Mouse (Mus musculus): ENCODE measurements around the gene Pik3c2a. TPM values are rescaled to one million over a fixed set of nuclear protein-coding genes. Genes with fewer than 3 reads are reported as not detected.
A peak's percentile ranks its signal among the peaks of the same experiment; 100 is the strongest.

Gene Pik3c2a
- polyA plus RNA-seq, 1 experiment from 2014 or later = 26.9 TPM

- Histone ChIP-seq H3K27ac (ENCODE audit: low read length) (no peak overlapping the region), H3K36me3 (ENCODE audit: control insufficient read depth, insufficient read depth, low read length) (no peaks in the 10 kb centered on the region)
- 0 out of 2 replicates have a peak, but pooled peaks have one; percentile 34 for ATAC-seq (ENCODE audit: low read depth)
Observed at GRCm38 (mm10) chr7:116294961-116295360, 148.3 kb downstream of the Pik3c2a start.

DNA sequence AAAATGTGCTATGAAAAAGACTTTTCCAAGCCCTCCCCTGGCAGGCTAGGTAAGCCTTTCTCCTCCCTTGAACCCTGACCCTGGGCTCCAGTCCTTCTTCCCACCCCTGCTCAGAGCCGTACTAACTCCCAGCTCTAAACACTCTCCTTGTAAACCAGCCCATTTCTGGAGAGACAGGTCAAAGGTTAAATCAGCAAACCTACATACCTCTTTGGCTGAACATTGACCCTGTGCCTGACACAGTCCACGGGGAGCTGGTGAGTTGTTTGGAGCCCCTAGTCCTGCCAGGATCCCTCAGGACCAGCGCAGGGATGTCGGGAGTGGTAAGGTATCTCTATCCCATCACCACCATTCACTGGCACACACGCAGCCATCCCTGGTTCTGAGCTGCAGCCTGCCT is 150.9 kb downstream of the Pik3c2a start:
- H3K4me1 ChIP-seq (replicated peaks; ENCODE audit: control insufficient read depth, insufficient read depth, low read length) = peaks cover 12% of the 10 kb centered on the region
- no peak overlapping the region for H3K4me2 ChIP-seq (ENCODE audit: low read depth, low read length)
- no peak for ATAC-seq (ENCODE audit: low read depth)
- no peak overlapping the region for H3K9ac ChIP-seq (ENCODE audit: low read length)
- no peaks in the 10 kb centered on the region for H3K36me3 ChIP-seq (ENCODE audit: control insufficient read depth, insufficient read depth, low read length)
- H3K27ac ChIP-seq (ENCODE audit: low read length) = no peak overlapping the region
- H3K9me3 ChIP-seq (ENCODE audit: control insufficient read depth, low read length) = no peaks in the 10 kb centered on the region
- H3K27me3 ChIP-seq (ENCODE audit: control insufficient read depth, insufficient read depth, low read depth, low read length) = no peaks in the 10 kb centered on the region
- 21% methylated on average over 5 of the region's 5 CpGs for WGBS
- no peak overlapping the region for H3K4me3 ChIP-seq (ENCODE audit: low read length)

More at GRCm38 (mm10) chr7:116294961-116295360, 148.3 kb downstream of the Pik3c2a start:
- no peaks in the 10 kb centered on the region for H3K27me3 ChIP-seq (ENCODE audit: control insufficient read depth, insufficient read depth, low read depth, low read length)
- H3K4me1 ChIP-seq (replicated peaks; ENCODE audit: control insufficient read depth, insufficient read depth, low read length) = peaks cover 5% of the 10 kb centered on the region; the same call in 1 of the 2 replicates
- H3K4me2 ChIP-seq (ENCODE audit: low read depth, low read length) = no peak overlapping the region
- no peak overlapping the region for H3K4me3 ChIP-seq (ENCODE audit: low read length)
- no peak overlapping the region for H3K9ac ChIP-seq (ENCODE audit: low read length)
- H3K9me3 ChIP-seq (ENCODE audit: control insufficient read depth, low read length) = no peaks in the 10 kb centered on the region
- WGBS = 59% methylated on average over 3 of the region's 3 CpGs

DNA sequence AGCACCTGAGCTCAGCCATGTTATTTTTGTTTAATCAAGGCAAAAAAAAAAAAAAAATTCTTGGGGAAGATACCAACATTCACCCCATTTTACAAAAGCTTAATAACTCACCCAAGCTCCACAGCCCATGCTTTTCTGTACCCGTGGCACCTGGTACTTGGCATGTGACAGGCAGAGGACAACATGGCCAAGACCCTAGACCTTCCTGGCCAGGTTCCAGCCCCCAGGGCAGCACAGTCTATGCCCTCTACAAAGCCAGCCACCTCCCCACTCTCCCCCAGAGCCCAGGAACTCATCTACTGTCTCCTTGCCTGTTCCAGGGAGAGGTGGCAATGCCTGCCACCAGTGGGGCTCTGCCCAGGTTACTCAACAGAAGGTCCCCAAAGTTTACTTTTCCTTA is 152.7 kb downstream of the Pik3c2a start:
- Histone ChIP-seq H3K27ac (ENCODE audit: low read length) (no peak overlapping the region), H3K4me2 (ENCODE audit: low read depth, low read length) (no peak overlapping the region), H3K9ac (ENCODE audit: low read length) (no peak overlapping the region), H3K4me3 (ENCODE audit: low read length) (no peak overlapping the region), H3K27me3 (ENCODE audit: control insufficient read depth, insufficient read depth, low read depth, low read length) (no peaks in the 10 kb centered on the region), H3K9me3 (ENCODE audit: control insufficient read depth, low read length) (no peaks in the 10 kb centered on the region), H3K36me3 (ENCODE audit: control insufficient read depth, insufficient read depth, low read length) (no peaks in the 10 kb centered on the region), H3K4me1 (replicated peaks; ENCODE audit: control insufficient read depth, insufficient read depth, low read length) (peaks cover 27% of the 10 kb centered on the region)
- WGBS = 63% methylated on average over 1 of the region's 1 CpGs
- ATAC-seq (ENCODE audit: low read depth) = no peak

DNA sequence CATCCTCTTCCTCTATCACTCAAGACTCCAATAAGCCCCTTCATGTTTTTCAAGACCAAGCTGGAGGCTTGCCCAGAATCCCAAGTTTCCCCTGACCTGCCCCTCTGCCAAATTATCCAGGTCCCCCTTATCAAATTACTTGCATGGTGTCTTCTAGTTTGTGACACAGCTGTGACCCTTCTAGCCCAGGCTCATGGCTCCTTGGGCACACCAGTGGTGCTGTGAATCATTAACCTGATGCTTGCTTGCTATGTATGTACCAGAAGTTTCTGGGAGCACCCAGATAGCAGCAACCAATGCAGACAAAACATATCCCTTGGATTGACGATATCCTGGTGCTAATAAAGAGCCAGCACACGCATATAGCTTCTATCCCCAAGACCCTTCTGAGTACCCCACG is 154.3 kb downstream of the Pik3c2a start:
- Histone ChIP-seq H3K27me3 (ENCODE audit: control insufficient read depth, insufficient read depth, low read depth, low read length) (no peaks in the 10 kb centered on the region), H3K4me2 (ENCODE audit: low read depth, low read length) (no peak overlapping the region), H3K36me3 (ENCODE audit: control insufficient read depth, insufficient read depth, low read length) (no peaks in the 10 kb centered on the region), H3K4me3 (ENCODE audit: low read length) (no peak overlapping the region), H3K9ac (ENCODE audit: low read length) (no peak overlapping the region), H3K4me1 (replicated peaks; ENCODE audit: control insufficient read depth, insufficient read depth, low read length) (peaks cover 27% of the 10 kb centered on the region), H3K27ac (ENCODE audit: low read length) (no peak overlapping the region), H3K9me3 (ENCODE audit: control insufficient read depth, low read length) (no peaks in the 10 kb centered on the region)
- WGBS = 70% methylated on average over 3 of the region's 3 CpGs
- ATAC-seq (ENCODE audit: low read depth) = no peak

GRCm38 (mm10) chr7:116287959-116288358 is 155.3 kb downstream of the Pik3c2a start:
- no peak for ATAC-seq (ENCODE audit: low read depth)
- H3K27ac ChIP-seq (ENCODE audit: low read length) = no peak overlapping the region
- H3K4me2 ChIP-seq (ENCODE audit: low read depth, low read length) = no peak overlapping the region
- no peaks in the 10 kb centered on the region for H3K36me3 ChIP-seq (ENCODE audit: control insufficient read depth, insufficient read depth, low read length)
- no peak overlapping the region for H3K4me3 ChIP-seq (ENCODE audit: low read length)
- no peaks in the 10 kb centered on the region for H3K27me3 ChIP-seq (ENCODE audit: control insufficient read depth, insufficient read depth, low read depth, low read length)
- 56% methylated on average over 5 of the region's 5 CpGs for WGBS
- H3K9me3 ChIP-seq (ENCODE audit: control insufficient read depth, low read length) = no peaks in the 10 kb centered on the region
- H3K4me1 ChIP-seq (replicated peaks; ENCODE audit: control insufficient read depth, insufficient read depth, low read length) = peaks cover 32% of the 10 kb centered on the region
- H3K9ac ChIP-seq (ENCODE audit: low read length) = no peak overlapping the region

Other genes starting within 250 kb of the Pik3c2a start
- 10.9 and 14.0 TPM in 2 replicates for gene Plekha7, start 135.1 kb downstream of the Pik3c2a start, polyA plus RNA-seq (2015; fragmentation: Nextera tagmentation; extraction: Ambion mirVana)
- gene Rps13, start 109.3 kb downstream of the Pik3c2a start, polyA plus RNA-seq (2015; fragmentation: Nextera tagmentation; extraction: Ambion mirVana) = 711 and 717 TPM in 2 replicates
- gene Nucb2, start 60.9 kb upstream of the Pik3c2a start, polyA plus RNA-seq (2015; fragmentation: Nextera tagmentation; extraction: Ambion mirVana) = 23.3 and 24.2 TPM in 2 replicates

Data from lung, embryonic 16.5 days (tissue).